Mouse (Mus musculus): ENCODE measurements at regions not wholly inside any gene's neighbourhood (a gene's known extent, or its start where the extent isn't known, plus 50 kb on each side); places are given as distances from the start of the nearest gene placed in this dataset.

- no peak for TF ChIP-seq CTCF (IDR thresholded peaks at IDR 0.05)
- no peaks in the 10 kb centered on the region for H3K27me3 ChIP-seq
- no peak for ATAC-seq
- in situ Hi-C loops (cut with MboI; ENCODE audit: low pct_unique_long_range_greater_than_20kb): no loop called here
- ChIA-PET CTCF (no interaction called here), POLR2A (no interaction called here)
- no peak for DNase-seq (ENCODE audit: low read depth, low spot score)
Observed at GRCm38 (mm10) chr13:79182630-79183412, 983.3 kb upstream of the Nr2f1 start.

- H3K27me3 ChIP-seq: no peaks in the 10 kb centered on the region
- CTCF ChIA-PET: no interaction called here
- no peak for ATAC-seq
- no peak for DNase-seq (ENCODE audit: low read depth, low spot score)
- in situ Hi-C loops (cut with MboI; ENCODE audit: low pct_unique_long_range_greater_than_20kb): loop anchor here (25.0 kb wide), 1 partner anchor 1496 kb away; no protein-coding TSS in a partner anchor
- no peak for TF ChIP-seq CTCF (IDR thresholded peaks at IDR 0.05)
- POLR2A ChIA-PET: no interaction called here
Observed at GRCm38 (mm10) chr13:79158757-79159156, 959.2 kb upstream of the Nr2f1 start.

- no peaks in the 10 kb centered on the region for H3K27me3 ChIP-seq
- no peak for ATAC-seq
Observed at GRCm38 (mm10) chr13:79142903-79143302, 943.3 kb upstream of the Nr2f1 start.

GRCm38 (mm10) chr13:79141362-79141966 is 941.9 kb upstream of the Nr2f1 start:
- no peaks in the 10 kb centered on the region for H3K27me3 ChIP-seq
- CTCF ChIA-PET: no interaction called here
- no peak for DNase-seq (ENCODE audit: low read depth, low spot score)
- no peak for ATAC-seq
- in situ Hi-C loops (cut with MboI; ENCODE audit: low pct_unique_long_range_greater_than_20kb): no loop called here
- no peak for TF ChIP-seq CTCF (IDR thresholded peaks at IDR 0.05)
- POLR2A ChIA-PET: no interaction called here

More at GRCm38 (mm10) chr13:79142903-79143302, 943.3 kb upstream of the Nr2f1 start:
- no peak for TF ChIP-seq CTCF (IDR thresholded peaks at IDR 0.05)
- in situ Hi-C loops (cut with MboI; ENCODE audit: low pct_unique_long_range_greater_than_20kb): no loop called here
- no peak for DNase-seq (ENCODE audit: low read depth, low spot score)
- ChIA-PET CTCF (no interaction called here), POLR2A (no interaction called here)

GRCm38 (mm10) chr13:79138747-79139146 is 939.2 kb upstream of the Nr2f1 start:
- CTCF ChIA-PET: interaction anchor here (1.0 kb wide), 1 partner anchor 10 kb away, joined by 3 read pairs; no protein-coding TSS in a partner anchor
- ATAC-seq: no peak

GRCm38 (mm10) chr13:79136726-79137125 is 937.2 kb upstream of the Nr2f1 start:
- H3K27me3 ChIP-seq: no peaks in the 10 kb centered on the region
- no peak for TF ChIP-seq CTCF (IDR thresholded peaks at IDR 0.05)
- ChIA-PET POLR2A (no interaction called here), CTCF (no interaction called here)
- in situ Hi-C loops (cut with MboI; ENCODE audit: low pct_unique_long_range_greater_than_20kb): no loop called here
- DNase-seq (ENCODE audit: low read depth, low spot score): no peak
- ATAC-seq: no peak

More at GRCm38 (mm10) chr13:79138747-79139146, 939.2 kb upstream of the Nr2f1 start:
- DNase-seq (ENCODE audit: low read depth, low spot score): no peak
- in situ Hi-C loops (cut with MboI; ENCODE audit: low pct_unique_long_range_greater_than_20kb): no loop called here
- H3K27me3 ChIP-seq: no peaks in the 10 kb centered on the region
- TF ChIP-seq CTCF (IDR thresholded peaks at IDR 0.05): no peak
- POLR2A ChIA-PET: no interaction called here

Measured in Patski (cell line).